Mouse (Mus musculus) lung, adult 2 months (tissue): ENCODE measurements around the gene Cnot8.

Experiments
- CTCF ChIP-seq: fragments of 200-500 bp; IDR thresholded peaks from 2 replicates; pipeline ENCODE4 v1.5.1; 2011; ENCODE audit warnings: mild to moderate bottlenecking, low read length, control low read depth; ENCODE audit not compliant: insufficient read depth
- POLR2A ChIP-seq: fragments of 200-500 bp; IDR thresholded peaks from 2 replicates; pipeline ENCODE4 v1.6.1; 2011; ENCODE audit warnings: low read depth, mild to moderate bottlenecking, control low read depth, low read length, borderline replicate concordance; ENCODE audit errors: extremely low read depth

DNA sequence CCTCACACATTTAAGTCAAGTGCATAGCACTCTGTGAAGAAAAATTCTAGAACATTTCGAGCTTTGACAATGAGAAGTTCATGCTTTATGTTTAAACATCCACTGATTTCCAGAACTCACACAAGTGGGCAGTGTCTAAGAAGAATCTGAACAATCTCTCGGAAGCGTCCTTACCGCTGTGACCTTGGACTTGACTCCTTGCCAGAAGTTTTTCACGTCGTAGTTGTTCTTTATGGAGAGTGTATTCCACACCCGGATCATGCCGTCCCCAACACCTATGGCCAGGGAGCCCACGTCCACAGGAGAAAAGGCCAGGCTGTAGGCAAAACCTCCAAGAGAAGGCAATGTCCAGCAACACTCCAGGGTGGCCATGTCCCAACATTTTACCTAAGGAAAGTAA lies 51.5 kb downstream of the Cnot8 start:
- no peak for TF ChIP-seq CTCF
- TF ChIP-seq POLR2A = no peak
